Mouse (Mus musculus) layer of hippocampus, adult 8-10 months (tissue): ENCODE data around the gene Ank2. TPM values are rescaled to one million over a fixed set of nuclear protein-coding genes. Genes with fewer than 3 reads are reported as not detected.

Source experiments
- DNase-seq, 2 experiments: peaks; one replicate each; pipeline ENCODE4 v3.0.0; 2022; ENCODE audit warnings: low spot score in 2 of 2
- total RNA-seq, 4 experiments: library from RNA; stranded (reverse); gene quantifications; 2 replicates each; pipeline ENCODE4 v1.2.4; 2022

Ank2 gene
- total RNA-seq, 4 experiments from 2014 or later, result 710 to 787 (median 750) TPM

DNA sequence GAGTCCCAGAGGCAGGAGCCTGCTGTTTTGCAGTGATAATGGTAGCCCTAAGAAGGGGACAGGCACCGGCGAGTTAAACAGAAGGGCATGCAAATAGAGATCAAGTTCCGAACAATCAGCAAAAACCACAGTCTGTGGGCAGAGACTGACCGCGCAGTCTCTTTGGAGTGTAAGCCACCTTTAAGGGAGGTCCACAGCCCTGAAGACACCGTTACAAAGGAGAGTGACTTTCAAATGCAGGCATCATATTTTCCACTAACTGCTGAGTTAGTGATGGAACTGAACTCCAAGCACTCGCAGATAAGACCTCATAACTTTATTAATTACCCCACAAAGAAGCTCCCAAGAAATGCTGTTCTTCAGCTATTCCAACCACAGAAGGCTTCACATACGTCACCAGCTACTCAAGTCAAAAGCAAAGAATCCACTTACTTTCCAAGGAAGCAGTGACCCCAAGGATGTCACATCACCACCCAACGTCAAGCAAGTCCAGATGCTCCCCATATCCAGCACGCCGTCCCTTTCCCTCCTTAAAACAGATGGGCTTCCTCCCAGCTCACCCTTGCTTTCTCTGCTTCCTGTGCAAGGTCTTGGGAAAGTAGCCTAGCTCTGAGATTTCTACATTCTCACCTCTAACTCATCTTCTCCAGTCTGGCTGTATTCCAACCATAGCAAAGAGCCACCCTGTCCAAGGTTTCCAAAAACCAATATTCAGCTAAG is 252.0 kb downstream of the Ank2 start:
- no peak for DNase-seq

DNA sequence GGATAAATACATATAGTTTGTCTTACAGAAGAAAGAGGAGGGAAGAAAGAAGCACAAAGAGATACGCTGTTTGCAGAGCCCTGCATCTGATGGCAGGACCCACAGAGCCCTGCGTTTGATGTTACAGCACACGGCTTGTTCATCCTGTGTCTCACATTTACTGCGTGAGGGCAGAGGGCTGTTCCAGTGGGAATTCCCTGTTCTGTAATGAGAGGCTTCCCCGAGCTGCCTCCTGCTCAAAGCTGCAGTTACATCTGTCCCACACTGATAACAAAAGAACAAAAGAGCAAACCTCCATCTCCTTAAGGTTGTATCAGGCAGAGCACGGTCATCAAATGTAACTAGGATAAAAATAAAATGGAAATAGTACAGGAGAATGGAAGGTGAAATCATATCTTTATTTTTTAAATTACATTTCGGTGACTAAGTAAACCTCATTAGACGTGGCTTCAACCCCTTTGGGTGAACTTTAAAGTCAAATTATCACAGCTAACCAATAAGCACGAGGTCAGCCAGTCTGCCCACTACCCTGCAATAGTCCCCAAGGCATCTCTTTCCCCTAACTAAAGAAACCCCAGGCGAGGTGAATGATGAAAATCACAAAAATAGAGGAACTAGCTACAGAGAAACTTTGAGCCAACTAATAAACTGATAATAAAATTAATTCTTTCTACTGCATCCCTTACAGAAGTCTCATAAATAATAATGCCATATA is 255.1 kb downstream of the Ank2 start:
- DNase-seq, result no peak

DNA sequence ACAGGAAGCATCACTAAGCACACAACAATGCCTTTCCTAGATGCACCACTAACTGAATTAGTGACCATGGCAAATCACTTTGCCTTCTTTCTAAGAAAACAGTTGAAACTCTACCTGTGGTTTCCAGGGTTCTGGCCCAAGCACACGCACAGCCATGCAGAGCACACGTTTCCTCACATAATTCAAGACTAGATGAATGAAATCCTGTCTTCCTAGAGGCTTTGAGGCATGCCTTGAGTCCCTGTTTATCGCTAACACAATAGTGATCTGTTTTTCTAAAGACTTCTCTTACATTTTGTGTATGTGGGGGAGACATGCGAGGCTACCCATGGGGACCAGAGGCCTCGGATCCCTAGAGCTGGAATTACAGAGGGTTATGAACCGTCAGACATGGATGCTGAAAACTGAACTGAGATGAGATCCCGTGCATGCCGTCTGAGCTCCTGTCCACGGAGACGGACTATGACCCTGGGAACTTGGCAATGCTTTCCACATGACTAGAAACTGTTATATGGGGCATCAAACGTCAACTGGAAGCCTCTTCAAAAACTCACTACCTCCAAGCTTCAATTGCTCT is 256.8 kb downstream of the Ank2 start:
- DNase-seq, result no peak

GRCm38 (mm10) chr3:127235271-127235670 is 263.9 kb downstream of the Ank2 start:
- DNase-seq, result no peak

DNA sequence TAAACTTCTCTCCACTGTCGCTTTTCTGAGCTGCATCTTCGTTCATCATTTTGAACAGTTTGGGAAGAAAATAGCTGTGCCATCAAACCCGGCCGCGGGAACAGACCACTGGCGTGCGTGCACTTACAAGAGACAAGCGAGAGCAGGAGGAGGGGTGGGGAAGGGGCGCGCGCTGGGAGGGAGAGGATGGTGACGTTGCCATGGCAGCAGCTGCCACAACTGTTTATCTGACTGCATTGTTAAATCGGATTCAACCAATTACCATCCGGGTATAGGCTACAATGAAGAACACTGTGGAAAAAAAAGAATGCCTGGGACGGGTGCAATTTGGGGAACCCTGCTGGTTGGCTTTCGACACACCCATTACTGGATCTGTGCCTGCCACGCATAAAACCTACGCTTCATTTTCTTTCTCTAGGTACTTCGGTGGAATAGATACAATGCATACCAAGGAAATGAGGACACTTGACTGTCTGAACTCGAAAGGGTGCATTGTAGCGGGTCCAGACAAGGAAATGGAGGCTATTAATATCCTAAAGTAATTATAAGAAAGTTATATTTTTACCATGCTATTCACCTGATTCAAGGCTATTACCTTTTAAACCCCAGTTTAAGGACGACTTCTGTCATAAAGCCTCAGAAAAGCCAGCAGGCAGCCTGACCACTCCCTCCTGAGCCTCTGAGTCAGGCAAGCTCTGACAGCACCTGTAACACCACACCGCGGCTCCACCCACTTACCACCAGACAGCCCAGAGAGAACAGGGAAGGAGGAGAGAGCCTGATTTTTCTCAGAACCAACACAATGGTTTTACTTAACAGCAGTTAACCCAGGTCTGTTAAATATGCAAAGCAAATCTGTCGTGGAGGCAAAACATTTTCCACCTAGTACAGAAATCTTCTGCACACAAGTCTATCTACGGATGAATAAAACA is 273.1 kb downstream of the Ank2 start:
- peak; percentile 30 to 46 for DNase-seq

GRCm38 (mm10) chr3:127225167-127225798 is 273.9 kb downstream of the Ank2 start:
- DNase-seq, result peak in 1 of 2 experiments; percentile 18

- DNase-seq, result no peak
Measured at GRCm38 (mm10) chr3:127224315-127225166, 274.6 kb downstream of the Ank2 start.

GRCm38 (mm10) chr3:127222086-127222485 is 277.1 kb downstream of the Ank2 start:
- DNase-seq, result no peak

DNA sequence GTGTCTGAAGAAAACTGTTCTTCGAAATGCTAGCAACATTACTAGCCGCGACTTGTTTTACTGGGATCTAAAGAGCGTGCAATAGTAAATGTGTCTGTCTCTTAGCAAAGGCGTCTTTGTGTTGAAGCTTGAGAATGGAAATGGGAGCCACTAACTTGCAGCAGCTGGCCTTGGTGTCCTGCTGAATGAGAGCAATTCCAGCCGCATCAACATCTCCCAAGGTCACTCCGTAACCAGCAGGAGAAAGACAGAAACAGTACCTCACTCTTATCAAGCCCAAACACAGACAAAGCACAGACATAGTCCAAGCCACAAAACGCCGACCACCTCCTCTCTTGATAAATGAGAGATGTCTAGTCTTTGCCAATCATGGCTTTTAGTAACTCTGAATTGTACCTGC is 278.3 kb downstream of the Ank2 start:
- no peak for DNase-seq

DNA sequence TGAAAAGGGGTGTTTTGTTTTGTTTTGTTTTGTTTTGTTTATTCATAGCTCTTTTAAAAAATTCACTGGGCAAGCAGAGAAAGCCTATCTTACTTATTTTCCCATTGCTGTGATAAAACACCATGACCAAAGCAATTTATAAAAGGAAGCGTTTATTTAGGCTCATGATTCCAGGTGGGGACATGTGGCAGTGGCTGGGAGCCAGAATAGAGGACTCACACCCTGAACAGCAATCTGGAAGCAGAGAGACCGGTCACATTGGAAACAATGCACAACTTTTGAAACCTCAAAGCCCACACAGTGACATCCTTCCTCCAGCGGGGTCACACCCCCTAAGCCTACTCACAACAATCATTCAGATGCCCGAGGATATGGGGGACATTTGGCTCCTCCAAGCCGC is 285.6 kb downstream of the Ank2 start:
- no peak for DNase-seq

GRCm38 (mm10) chr3:127211119-127211518 is 288.0 kb downstream of the Ank2 start:
- DNase-seq, result no peak

DNA sequence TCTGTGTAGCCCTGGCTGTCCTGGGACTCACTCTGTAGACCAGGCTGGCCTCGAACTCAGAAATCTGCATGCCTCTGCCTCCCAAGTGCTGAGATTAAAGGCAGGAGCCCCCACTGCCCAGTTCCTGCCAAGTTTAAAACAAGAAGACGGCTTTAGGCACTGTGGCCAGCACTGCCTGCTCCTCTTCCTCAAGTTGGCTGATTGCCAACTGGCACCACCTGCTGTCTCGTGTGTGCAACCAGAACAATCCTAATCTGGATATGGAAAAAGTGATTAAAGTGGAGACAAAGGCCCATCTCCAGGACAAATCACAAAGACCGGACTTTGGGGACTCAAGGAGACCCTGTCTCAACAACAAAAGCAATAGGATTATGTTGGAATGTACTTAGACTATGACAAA is 288.6 kb downstream of the Ank2 start:
- DNase-seq, result no peak

- no peak for DNase-seq
Measured at GRCm38 (mm10) chr3:127208871-127209270, 290.3 kb downstream of the Ank2 start.

GRCm38 (mm10) chr3:127205883-127206434 is 293.2 kb downstream of the Ank2 start:
- no peak for DNase-seq

DNA sequence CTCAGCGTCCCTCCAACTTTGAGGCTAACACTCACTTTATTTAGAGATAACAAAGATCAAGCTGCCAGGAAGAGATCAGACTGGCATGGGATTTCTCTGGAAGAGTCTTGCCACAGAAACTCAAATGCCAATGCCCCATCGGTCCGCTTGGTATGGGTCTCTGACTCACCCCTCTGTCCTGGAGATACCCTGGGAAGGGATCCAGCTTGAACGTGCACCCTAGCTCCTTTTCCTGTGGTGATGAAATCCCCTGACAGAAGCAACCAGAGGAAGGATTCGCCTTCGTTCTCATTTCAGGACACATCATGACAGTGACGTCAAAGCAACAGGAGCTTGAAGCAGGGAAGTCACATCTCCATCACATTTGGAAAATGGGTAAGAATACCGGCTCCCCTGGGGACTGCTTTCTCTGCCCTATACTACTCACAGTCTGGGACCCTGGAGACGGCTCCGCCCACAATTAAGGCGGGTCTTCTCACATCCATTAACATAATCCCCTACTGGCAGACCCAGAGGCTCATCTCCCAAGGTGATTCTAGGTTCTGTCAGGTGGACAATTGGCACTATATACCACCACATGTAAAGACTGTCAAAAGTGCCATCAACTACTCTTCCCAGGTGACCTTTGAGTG is 296.6 kb downstream of the Ank2 start:
- DNase-seq, result no peak

GRCm38 (mm10) chr3:127200789-127201188 is 298.4 kb downstream of the Ank2 start:
- no peak for DNase-seq

GRCm38 (mm10) chr3:127199112-127199665 is 300.0 kb downstream of the Ank2 start:
- DNase-seq, result no peak

GRCm38 (mm10) chr3:127198656-127199055 is 300.5 kb downstream of the Ank2 start:
- DNase-seq, result no peak

- DNase-seq, result no peak
Measured at GRCm38 (mm10) chr3:127188789-127189128, 310.4 kb downstream of the Ank2 start.
